Mouse (Mus musculus): ENCODE measurements at regions not wholly inside any gene's neighbourhood (a gene's known extent, or its start where the extent isn't known, plus 50 kb on each side); places are given as distances from the start of the nearest gene placed in this dataset.

DNA sequence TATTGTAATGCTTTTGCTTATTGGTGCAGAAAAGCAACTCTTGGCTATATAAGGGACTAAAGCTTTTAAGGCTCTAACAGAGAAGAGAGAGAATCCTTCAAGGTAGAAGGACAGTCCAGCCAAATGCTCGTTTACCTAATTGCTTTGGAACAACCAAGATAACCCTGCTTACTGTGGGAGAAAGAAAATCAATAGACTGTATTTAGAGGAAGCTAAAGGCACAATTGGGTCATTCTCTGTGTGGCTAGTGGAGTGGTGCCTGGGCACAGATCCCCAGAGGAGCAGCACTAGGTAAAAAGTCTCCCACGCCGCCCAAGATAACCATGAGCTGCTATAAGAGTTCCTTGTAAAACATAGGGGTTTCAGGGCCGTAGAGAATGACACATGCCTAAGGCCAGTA, 217.6 kb downstream of the Sptssa start:
- no peak for TF ChIP-seq CTCF (IDR thresholded peaks at IDR 0.05; ENCODE audit: extremely low read depth, insufficient read length, insufficient replicate concordance, low read depth, low read length)
- TF ChIP-seq POLR2A (IDR thresholded peaks at IDR 0.05; ENCODE audit: low read depth, low read length), result no peak
